Mouse (Mus musculus) lung, adult 2 months (tissue): ENCODE data around the gene Sephs1.

Experiments
- CTCF ChIP-seq: fragments of 200-500 bp; IDR thresholded peaks from 2 replicates; pipeline ENCODE4 v1.5.1; 2011; ENCODE audit warnings: mild to moderate bottlenecking, low read length, control low read depth; ENCODE audit not compliant: insufficient read depth
- POLR2A ChIP-seq: fragments of 200-500 bp; IDR thresholded peaks from 2 replicates; pipeline ENCODE4 v1.6.1; 2011; ENCODE audit warnings: low read depth, mild to moderate bottlenecking, control low read depth, low read length, borderline replicate concordance; ENCODE audit errors: extremely low read depth

DNA sequence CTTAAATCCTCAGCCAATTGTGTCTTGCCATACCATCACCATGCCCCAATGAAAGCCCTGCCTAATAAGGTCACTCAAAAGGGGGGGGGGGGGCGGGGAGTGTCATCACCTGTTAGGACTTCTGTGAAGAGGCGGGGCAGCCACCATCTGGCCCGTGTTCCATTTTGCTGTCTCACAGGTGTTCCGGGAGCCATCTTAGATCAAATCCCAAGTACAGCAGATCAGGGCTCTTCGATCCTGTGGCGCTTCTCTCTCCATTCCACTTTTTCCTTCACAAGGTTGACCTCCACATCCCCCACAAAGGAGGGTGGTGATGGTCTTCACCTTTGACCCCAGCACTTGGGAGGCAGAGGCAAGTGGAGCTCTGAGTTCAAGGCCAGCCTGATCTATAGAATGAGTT, 34.7 kb downstream of the Sephs1 start:
- TF ChIP-seq POLR2A (no peak), CTCF (no peak)
